Mouse (Mus musculus) yolk sac, embryonic 10.5 days (tissue): ENCODE measurements at regions not wholly inside any gene's neighbourhood (a gene's known extent, or its start where the extent isn't known, plus 50 kb on each side); places are given as distances from the start of the nearest gene placed in this dataset.

Experiments used
- DNase-seq: peaks from one replicate; pipeline ENCODE4 v3.0.0-alpha.2; 2017; ENCODE audit warnings: low spot score

DNA sequence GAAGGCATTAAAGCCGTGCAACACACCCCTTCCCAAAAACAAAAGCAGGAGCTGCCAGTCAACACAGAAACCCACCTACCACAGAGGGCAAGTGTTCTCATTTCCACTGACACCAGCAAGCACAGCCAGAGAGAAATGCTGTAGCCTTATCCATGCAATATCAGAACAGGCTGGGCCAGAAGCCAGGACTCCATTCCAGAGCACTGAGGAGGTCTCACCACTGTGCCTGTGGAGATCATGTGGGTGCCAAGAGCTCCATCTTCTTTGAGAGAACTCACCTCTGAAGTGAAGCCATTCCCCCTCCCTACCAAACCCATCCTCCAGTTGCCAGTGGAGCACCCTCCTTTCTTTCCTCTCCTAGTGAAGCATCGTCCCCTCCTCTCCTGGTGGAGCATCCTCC is 270.7 kb upstream of the Hs6st1 start:
- DNase-seq, result no peak

DNA sequence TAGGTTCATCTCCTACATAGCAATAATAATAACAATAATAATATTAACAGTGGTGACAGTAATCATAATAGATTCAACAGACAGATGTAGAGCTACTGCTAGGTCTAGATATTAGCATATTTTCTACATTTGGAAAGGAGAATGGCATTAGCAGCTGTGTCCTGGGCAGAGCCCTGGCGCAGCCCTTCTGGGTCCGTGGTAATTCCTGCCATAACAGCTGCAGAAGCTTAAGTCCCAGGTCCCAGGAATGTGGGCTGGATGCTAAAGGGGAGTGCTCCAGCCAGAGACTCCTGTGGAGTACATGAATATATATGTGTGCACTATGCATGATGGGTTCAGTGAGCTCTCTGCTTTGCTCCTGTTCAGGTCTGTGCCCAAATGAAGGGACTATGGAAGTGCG is 262.7 kb upstream of the Hs6st1 start:
- no peak for DNase-seq

GRCm38 (mm10) chr1:35806329-35806728 is 261.9 kb upstream of the Hs6st1 start:
- no peak for DNase-seq

- no peak for DNase-seq
Measured at GRCm38 (mm10) chr1:35806731-35807130, 261.5 kb upstream of the Hs6st1 start.

DNA sequence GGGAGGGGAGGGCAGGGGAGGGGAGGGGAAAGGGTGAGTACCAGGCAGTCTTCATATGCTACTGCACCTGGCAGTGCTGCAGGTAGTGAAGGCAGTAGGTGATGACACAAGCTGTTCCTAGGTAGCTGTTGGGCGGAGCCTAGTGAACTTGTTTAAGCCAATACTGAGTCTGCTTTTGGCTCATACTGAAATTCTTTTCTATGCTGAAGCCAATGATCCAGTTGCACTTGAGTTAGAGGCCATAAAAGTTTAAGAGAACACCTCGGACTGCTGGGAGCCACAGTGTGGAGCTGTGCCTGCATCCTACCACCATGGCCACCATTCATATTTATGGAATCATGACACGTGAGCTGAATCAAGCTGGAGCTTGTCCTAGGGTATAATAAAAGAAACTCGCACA is 259.3 kb upstream of the Hs6st1 start:
- no peak for DNase-seq

DNA sequence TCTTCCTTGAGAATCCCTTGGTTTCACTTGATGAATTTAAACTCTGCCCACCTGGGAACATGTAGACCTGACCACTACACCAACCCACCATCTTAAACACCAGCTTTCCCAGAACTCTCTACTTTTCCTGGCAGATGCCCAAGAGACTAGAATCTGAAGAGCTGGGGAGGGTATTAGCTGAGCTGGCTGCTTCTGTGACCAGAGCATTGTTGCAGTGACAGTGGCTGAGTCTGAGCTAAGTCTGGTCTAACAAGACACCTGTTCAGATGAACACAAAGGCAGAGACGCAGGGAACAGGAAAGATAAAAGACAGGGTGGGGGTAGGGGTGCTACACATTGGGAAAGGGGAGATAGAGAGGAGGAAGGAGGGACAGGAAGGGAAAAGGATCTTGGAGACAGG is 258.9 kb upstream of the Hs6st1 start:
- no peak for DNase-seq

GRCm38 (mm10) chr1:35810571-35811342 is 257.4 kb upstream of the Hs6st1 start:
- DNase-seq, result no peak

DNA sequence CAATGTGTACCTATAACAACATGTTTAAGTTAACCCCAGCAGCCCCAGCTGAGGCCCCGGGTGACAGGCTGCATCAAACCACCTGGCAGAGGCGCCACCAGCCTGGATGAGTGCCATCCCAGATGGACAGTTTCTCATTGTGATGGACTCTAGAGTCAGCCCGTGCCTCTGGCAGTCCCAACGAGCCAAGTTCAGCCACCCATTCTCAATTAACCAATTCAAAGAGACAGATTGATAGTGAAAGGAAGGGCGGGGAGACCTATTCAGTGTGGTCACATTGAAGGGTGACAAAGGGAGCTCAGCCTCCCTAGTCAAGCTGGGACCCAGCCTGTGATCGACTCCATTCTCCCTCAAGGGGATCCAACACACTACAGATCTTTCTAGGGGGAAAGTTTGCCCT is 256.8 kb upstream of the Hs6st1 start:
- DNase-seq, result no peak

GRCm38 (mm10) chr1:35811795-35812194 is 256.4 kb upstream of the Hs6st1 start:
- no peak for DNase-seq

GRCm38 (mm10) chr1:35813625-35814024 is 254.6 kb upstream of the Hs6st1 start:
- DNase-seq, result no peak

DNA sequence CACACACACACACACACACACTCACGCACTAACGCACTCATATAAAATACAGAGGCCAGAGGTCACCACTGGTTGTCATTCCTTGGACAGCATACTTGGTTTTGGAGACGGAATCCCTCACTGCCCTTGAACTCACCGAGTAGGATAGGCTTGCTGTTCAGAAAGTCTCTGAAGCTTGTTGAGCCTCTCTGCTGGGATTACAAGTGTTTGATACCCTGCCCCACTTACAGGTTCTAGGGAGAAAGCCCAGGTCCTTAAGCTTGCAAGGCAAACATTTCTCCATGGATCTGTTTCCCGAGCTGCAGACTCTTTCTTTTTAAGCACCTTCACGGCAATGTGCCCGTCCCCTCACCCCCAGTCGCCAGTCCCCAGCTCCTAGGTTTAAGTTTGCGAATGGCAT is 254.0 kb upstream of the Hs6st1 start:
- DNase-seq, result no peak

- DNase-seq, result no peak
Measured at GRCm38 (mm10) chr1:35814751-35815150, 253.4 kb upstream of the Hs6st1 start.

DNA sequence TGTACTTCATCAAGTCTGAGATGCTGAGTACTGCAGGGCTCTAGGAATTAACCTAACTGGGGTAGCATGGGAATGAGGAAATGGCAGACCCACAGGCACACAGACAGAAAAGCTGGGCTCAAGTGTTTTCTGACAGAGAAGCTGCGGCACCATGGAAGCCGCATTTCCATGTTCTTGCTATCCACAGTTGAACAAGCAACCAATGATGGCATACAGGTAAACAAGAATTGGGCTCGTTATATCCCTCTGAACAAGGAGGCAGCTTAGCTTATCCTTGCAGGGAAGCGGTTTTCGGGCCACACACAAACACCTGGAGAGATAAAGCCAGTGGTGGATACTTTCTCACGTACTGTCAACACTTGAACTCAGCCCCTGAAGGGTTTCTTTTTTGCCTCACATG is 246.4 kb upstream of the Hs6st1 start:
- no peak for DNase-seq

GRCm38 (mm10) chr1:35822376-35823202 is 245.6 kb upstream of the Hs6st1 start:
- DNase-seq, result no peak

DNA sequence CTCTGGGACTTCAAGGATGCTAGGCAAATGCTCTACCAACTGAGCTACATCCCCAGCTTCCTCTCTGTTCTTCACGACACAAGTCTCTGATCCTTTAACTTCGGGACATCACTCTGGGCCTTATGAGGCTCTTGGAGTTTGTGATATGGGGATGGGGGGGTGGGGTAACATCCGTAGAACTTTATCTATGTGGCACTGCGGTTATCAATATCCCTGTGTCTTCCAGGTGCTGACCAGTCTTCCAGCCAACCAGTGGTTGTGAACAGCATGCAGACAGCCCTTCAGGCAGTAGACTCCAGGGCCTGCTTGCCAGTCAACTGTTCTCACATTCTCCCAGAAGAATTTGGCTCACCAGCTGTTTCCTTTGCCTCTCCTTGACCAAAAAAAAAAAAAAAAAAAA is 244.7 kb upstream of the Hs6st1 start:
- DNase-seq, result no peak

GRCm38 (mm10) chr1:35823981-35824880 is 244.0 kb upstream of the Hs6st1 start:
- DNase-seq, result no peak

GRCm38 (mm10) chr1:35825531-35825966 is 242.7 kb upstream of the Hs6st1 start:
- DNase-seq, result no peak

DNA sequence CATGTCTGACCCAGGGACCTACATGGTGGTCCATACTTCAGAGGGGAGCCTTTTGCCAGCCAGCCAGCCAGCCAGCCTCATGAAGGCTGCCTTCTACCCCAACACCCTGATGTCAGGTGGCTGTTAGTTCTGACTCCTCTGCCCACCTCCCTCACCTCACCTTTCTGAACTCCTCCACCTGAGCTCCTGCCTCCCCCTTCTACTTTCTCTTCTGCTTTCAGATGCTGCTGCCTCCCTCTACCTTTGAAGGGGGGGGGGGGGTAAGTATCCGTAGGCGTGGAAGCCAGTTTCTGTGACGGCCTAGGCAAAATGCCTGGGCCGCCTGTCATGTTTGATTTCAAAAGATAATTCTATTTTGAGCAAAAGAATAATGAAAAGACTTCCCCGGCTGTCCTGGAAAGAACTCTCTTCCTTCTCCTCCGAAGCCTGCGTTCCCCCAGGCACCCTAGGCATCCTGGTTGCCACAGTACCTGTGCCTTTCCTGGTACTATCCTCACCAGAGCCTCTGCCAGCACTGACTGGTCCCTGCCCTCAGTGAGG is 241.6 kb upstream of the Hs6st1 start:
- DNase-seq, result no peak

DNA sequence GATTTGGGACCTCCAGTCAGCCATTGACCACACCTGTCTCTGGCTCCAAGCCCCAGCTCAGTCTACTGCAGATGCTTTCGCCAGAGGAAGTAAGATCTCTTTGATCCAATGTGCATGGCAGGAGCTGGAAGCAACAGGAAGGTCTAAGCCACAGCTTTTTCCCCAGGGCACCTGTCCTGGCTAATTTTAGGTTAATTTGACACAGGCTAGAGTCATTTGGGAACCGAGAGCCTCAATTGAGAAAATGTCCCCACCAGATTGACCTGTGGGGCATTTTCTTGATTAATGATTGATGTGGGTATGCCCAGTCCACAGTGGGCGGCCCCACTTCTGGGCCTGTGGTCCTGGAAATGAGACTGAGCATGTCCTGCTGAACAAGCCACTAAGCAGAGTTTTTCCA is 240.7 kb upstream of the Hs6st1 start:
- DNase-seq, result no peak

- no peak for DNase-seq
Measured at GRCm38 (mm10) chr1:35834180-35834579, 234.0 kb upstream of the Hs6st1 start.

DNA sequence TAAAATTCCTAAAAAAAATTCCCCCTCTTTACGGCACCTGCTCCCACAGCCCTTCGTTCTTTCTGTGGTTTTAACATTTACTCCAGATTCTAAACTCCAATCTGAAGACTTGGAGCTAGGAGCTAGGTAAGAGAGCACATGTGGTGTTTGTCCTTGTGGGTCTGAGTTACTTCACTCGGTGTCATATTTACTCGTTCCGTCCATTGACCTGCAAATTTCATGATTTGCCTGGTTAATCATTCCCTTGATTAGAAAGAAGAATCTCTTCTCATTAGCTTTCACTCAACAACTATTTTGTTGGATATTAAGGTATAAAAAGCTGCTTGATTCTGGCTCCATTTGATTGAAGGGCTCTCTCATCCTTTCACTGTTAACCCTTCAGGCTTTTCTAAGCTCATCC is 231.6 kb upstream of the Hs6st1 start:
- DNase-seq, result no peak

DNA sequence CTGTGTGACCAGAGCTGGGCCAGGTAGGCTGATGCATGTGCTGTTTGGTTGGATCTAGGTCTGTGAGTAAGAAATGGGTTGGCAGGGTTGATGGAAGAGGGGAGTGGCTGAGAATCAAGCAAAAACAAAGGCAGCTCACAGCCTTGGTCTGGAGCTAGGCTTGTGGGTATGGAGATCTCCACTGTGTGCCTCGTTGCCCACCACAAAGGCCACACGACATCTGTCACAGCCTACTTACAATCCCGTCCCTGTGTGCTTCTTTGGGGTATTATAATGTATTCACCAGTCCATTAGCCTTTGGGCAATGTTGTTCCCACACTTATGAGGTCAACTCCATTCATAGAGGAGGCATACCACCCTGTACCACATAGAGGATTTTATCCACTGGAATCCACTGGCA is 229.6 kb upstream of the Hs6st1 start:
- DNase-seq, result no peak
